Comparison of ENCODE assay signal across 8 mouse cellular contexts in genomic region chr2:25545996-25546810, GRCm38 (mm10). TPM values are rescaled to one million over a fixed set of nuclear protein-coding genes. Genes with fewer than 3 reads are reported as not detected.
DNase-seq lines count a peak whose midpoint lies in the region; ATAC-seq and TF ChIP-seq lines count a peak whose summit lies in the region.

No protein-coding gene starts in this region.

- no peak for TF ChIP-seq CTCF in thymus, adult 2 months (IDR thresholded peaks at IDR 0.05; ENCODE audit: borderline replicate concordance, control insufficient read depth, extremely low read depth, insufficient read depth, low read length, poor library complexity)
- 0 out of 2 replicates have a peak, but pooled peaks have one; percentile 7 for TF ChIP-seq CTCF in lung, postnatal 0 days (IDR thresholded peaks at IDR 0.05)
- no peak for TF ChIP-seq CTCF in stomach, postnatal 0 days (IDR thresholded peaks at IDR 0.05; ENCODE audit: low read depth)

- H3K4me1 ChIP-seq in thymus, adult 2 months (replicated peaks; ENCODE audit: control insufficient read depth, insufficient read depth, low read length): peaks cover 59% of the 10 kb centered on the region
- peaks cover 4% of the 10 kb centered on the region for H3K4me1 ChIP-seq in heart, embryonic 16.5 days (ENCODE audit: control insufficient read depth, insufficient read depth, low read length)
- peaks cover 4% of the 10 kb centered on the region; the same call in 1 of the 2 replicates for H3K4me1 ChIP-seq in lung, postnatal 0 days (ENCODE audit: insufficient read depth, low read depth, low read length)
- no peaks in the 10 kb centered on the region for H3K4me1 ChIP-seq in stomach, postnatal 0 days (replicated peaks; ENCODE audit: control insufficient read depth, insufficient read depth)

- TF ChIP-seq POLR2A in thymus, adult 2 months (IDR thresholded peaks at IDR 0.05; ENCODE audit: control insufficient read depth, extremely low read depth, insufficient read depth, low read length, poor library complexity): no peak

- DNase-seq in cerebellum, adult 11-12 months: peak; percentile 25
- no peak for DNase-seq in cerebellum, postnatal 14 days
- peak; percentile 27 for DNase-seq in thymus, adult 2 months
- no peak for DNase-seq in thymus, postnatal 4 days
- no peak for DNase-seq in lung, postnatal 0 days (ENCODE audit: low spot score)
- no peak for DNase-seq in stomach, postnatal 0 days (ENCODE audit: low spot score)
- no peak for DNase-seq in urinary bladder, adult 2 months (ENCODE audit: low spot score)

- peak; percentile 69 for ATAC-seq in heart, embryonic 16.5 days (replicated peaks; ENCODE audit: extremely low read depth, insufficient read depth, low FRiP score)
- ATAC-seq in lung, postnatal 0 days: peak; percentile 79
- ATAC-seq in stomach, postnatal 0 days (ENCODE audit: low FRiP score, low TSS enrichment): peak; percentile 64

- peak overlapping the region; percentile 68 for H3K4me3 ChIP-seq in thymus, adult 2 months (ENCODE audit: control insufficient read depth, insufficient read depth, low read length)
- peak overlapping the region; percentile 82 for H3K4me3 ChIP-seq in heart, embryonic 16.5 days (ENCODE audit: low read length)
- H3K4me3 ChIP-seq in lung, postnatal 0 days (ENCODE audit: low read depth, low read length): peak overlapping the region; percentile 72
- peak overlapping the region; percentile 76 for H3K4me3 ChIP-seq in stomach, postnatal 0 days (ENCODE audit: low read depth, low read length)

- peak overlapping the region; percentile 90 for H3K9ac ChIP-seq in heart, embryonic 16.5 days (ENCODE audit: low read length)
- peak overlapping the region; percentile 62 for H3K9ac ChIP-seq in lung, postnatal 0 days (replicated peaks; ENCODE audit: low read depth)
- peak overlapping the region; percentile 80 for H3K9ac ChIP-seq in stomach, postnatal 0 days (ENCODE audit: low read length)

- 8% methylated on average over 43 of the region's 43 CpGs for WGBS in thymus, adult 2 months
- 7% methylated on average over 41 of the region's 43 CpGs for WGBS in heart, embryonic 16.5 days
- 9% methylated on average over 21 of the region's 43 CpGs for WGBS in lung, postnatal 0 days
- WGBS in stomach, postnatal 0 days: 5% methylated on average over 40 of the region's 43 CpGs

- H3K4me2 ChIP-seq in heart, embryonic 16.5 days (ENCODE audit: low read depth, low read length): peak overlapping the region; percentile 67
- peak overlapping the region; percentile 75 for H3K4me2 ChIP-seq in lung, postnatal 0 days (replicated peaks; ENCODE audit: low read depth, low read length)
- peak overlapping the region; percentile 79 for H3K4me2 ChIP-seq in stomach, postnatal 0 days (replicated peaks; ENCODE audit: low read depth)

- H3K27ac ChIP-seq in thymus, adult 2 months (ENCODE audit: control insufficient read depth, insufficient read depth, low read length): peak overlapping the region; percentile 68
- peak overlapping the region; percentile 77 for H3K27ac ChIP-seq in heart, embryonic 16.5 days (ENCODE audit: low read length)
- peak overlapping the region; percentile 83 for H3K27ac ChIP-seq in lung, postnatal 0 days (ENCODE audit: low read length)
- peak overlapping the region; percentile 61 for H3K27ac ChIP-seq in stomach, postnatal 0 days (replicated peaks)

- no peaks in the 10 kb centered on the region for H3K36me3 ChIP-seq in thymus, adult 2 months (ENCODE audit: control insufficient read depth, insufficient read depth, low read length)
- no peaks in the 10 kb centered on the region for H3K36me3 ChIP-seq in heart, embryonic 16.5 days (ENCODE audit: control insufficient read depth, insufficient read depth)
- no peaks in the 10 kb centered on the region for H3K36me3 ChIP-seq in lung, postnatal 0 days (ENCODE audit: insufficient read depth, low read length)
- H3K36me3 ChIP-seq in stomach, postnatal 0 days (ENCODE audit: control insufficient read depth, insufficient read depth, low read length): no peaks in the 10 kb centered on the region

- no peaks in the 10 kb centered on the region for H3K9me3 ChIP-seq in heart, embryonic 16.5 days (replicated peaks; ENCODE audit: control insufficient read depth, low read length)
- H3K9me3 ChIP-seq in lung, postnatal 0 days (ENCODE audit: low read length): no peaks in the 10 kb centered on the region
- H3K9me3 ChIP-seq in stomach, postnatal 0 days (ENCODE audit: control insufficient read depth, low read length): no peaks in the 10 kb centered on the region

- H3K27me3 ChIP-seq in thymus, adult 2 months (ENCODE audit: control insufficient read depth, insufficient read depth, low read length): no peaks in the 10 kb centered on the region
- H3K27me3 ChIP-seq in heart, embryonic 16.5 days (ENCODE audit: control insufficient read depth, insufficient read depth, low read length): no peaks in the 10 kb centered on the region
- H3K27me3 ChIP-seq in lung, postnatal 0 days (replicated peaks; ENCODE audit: insufficient read depth, low read length): no peaks in the 10 kb centered on the region
- no peaks in the 10 kb centered on the region for H3K27me3 ChIP-seq in stomach, postnatal 0 days (ENCODE audit: control insufficient read depth, insufficient read depth, low read length)

- TF ChIP-seq EP300 in lung, postnatal 0 days (IDR thresholded peaks at IDR 0.05): no peak
- TF ChIP-seq EP300 in stomach, postnatal 0 days (optimal IDR thresholded peaks at IDR 0.05): no peak

RNA-seq across cellular contexts. Expression of gene Traf2, which starts 0.5 kb away (rescaled TPM):
- 47.7 and 49.9 TPM in 2 replicates for polyA plus RNA-seq in thymus, adult 2 months (2012; rRNA removed)
- polyA plus RNA-seq in heart, embryonic 16.5 days (2015; fragmentation: Nextera tagmentation; extraction: Ambion mirVana): 27.0 and 27.3 TPM in 2 replicates
- polyA plus RNA-seq in lung, postnatal 0 days (2015; fragmentation: Nextera tagmentation; extraction: Ambion mirVana): 20.7 and 21.0 TPM in 2 replicates
- polyA plus RNA-seq in stomach, postnatal 0 days (2015; fragmentation: Nextera tagmentation; extraction: Ambion mirVana): 15.9 and 16.0 TPM in 2 replicates
- polyA plus RNA-seq in urinary bladder, adult 2 months (2012; rRNA removed): 15.5 and 15.7 TPM in 2 replicates

RNA-seq across cellular contexts. Expression of gene Edf1, which starts 11.4 kb away (rescaled TPM):
- 142 and 152 TPM in 2 replicates for polyA plus RNA-seq in thymus, adult 2 months (2012; rRNA removed)
- 288 and 303 TPM in 2 replicates for polyA plus RNA-seq in heart, embryonic 16.5 days (2015; fragmentation: Nextera tagmentation; extraction: Ambion mirVana)
- polyA plus RNA-seq in lung, postnatal 0 days (2015; fragmentation: Nextera tagmentation; extraction: Ambion mirVana): 297 and 329 TPM in 2 replicates
- polyA plus RNA-seq in stomach, postnatal 0 days (2015; fragmentation: Nextera tagmentation; extraction: Ambion mirVana): 351 and 372 TPM in 2 replicates
- polyA plus RNA-seq in urinary bladder, adult 2 months (2012; rRNA removed): 222 and 224 TPM in 2 replicates

RNA-seq across cellular contexts. Expression of gene Mamdc4, which starts 28.4 kb away (rescaled TPM):
- polyA plus RNA-seq in thymus, adult 2 months (2012; rRNA removed): 18.9 and 25.8 TPM in 2 replicates
- polyA plus RNA-seq in heart, embryonic 16.5 days (2015; fragmentation: Nextera tagmentation; extraction: Ambion mirVana): 2.7 and 19.0 TPM in 2 replicates
- 0.31 and 1.2 TPM in 2 replicates for polyA plus RNA-seq in lung, postnatal 0 days (2015; fragmentation: Nextera tagmentation; extraction: Ambion mirVana)
- polyA plus RNA-seq in stomach, postnatal 0 days (2015; fragmentation: Nextera tagmentation; extraction: Ambion mirVana): 0.34 and 0.55 TPM in 2 replicates
- polyA plus RNA-seq in urinary bladder, adult 2 months (2012; rRNA removed): 1.3 and 1.4 TPM in 2 replicates

RNA-seq across cellular contexts. Expression of gene Phpt1, which starts 28.8 kb away (rescaled TPM):
- 73.6 and 94.7 TPM in 2 replicates for polyA plus RNA-seq in thymus, adult 2 months (2012; rRNA removed)
- polyA plus RNA-seq in heart, embryonic 16.5 days (2015; fragmentation: Nextera tagmentation; extraction: Ambion mirVana): 180 and 190 TPM in 2 replicates
- 97.7 and 103 TPM in 2 replicates for polyA plus RNA-seq in lung, postnatal 0 days (2015; fragmentation: Nextera tagmentation; extraction: Ambion mirVana)
- polyA plus RNA-seq in stomach, postnatal 0 days (2015; fragmentation: Nextera tagmentation; extraction: Ambion mirVana): 87.0 and 87.5 TPM in 2 replicates
- polyA plus RNA-seq in urinary bladder, adult 2 months (2012; rRNA removed): 64.2 and 75.6 TPM in 2 replicates

RNA-seq across cellular contexts. Expression of gene Ajm1, which starts 35.4 kb away (rescaled TPM):
- polyA plus RNA-seq in thymus, adult 2 months (2012; rRNA removed): 7.0 and 7.4 TPM in 2 replicates
- 0.05 and 0.10 TPM in 2 replicates for polyA plus RNA-seq in heart, embryonic 16.5 days (2015; fragmentation: Nextera tagmentation; extraction: Ambion mirVana)
- polyA plus RNA-seq in lung, postnatal 0 days (2015; fragmentation: Nextera tagmentation; extraction: Ambion mirVana): 0.07 TPM in 1 of 2 replicates, not detected in the other
- 0.29 and 0.52 TPM in 2 replicates for polyA plus RNA-seq in stomach, postnatal 0 days (2015; fragmentation: Nextera tagmentation; extraction: Ambion mirVana)
- polyA plus RNA-seq in urinary bladder, adult 2 months (2012; rRNA removed): 0.47 and 0.57 TPM in 2 replicates

Comparison
In these comparisons a context has a peak if more than half of its experiments do, and no peak if none do; other contexts are left out.
1. DNase-seq: peak in cerebellum, adult 11-12 months (single experiment) and thymus, adult 2 months (single experiment); none in cerebellum, postnatal 14 days (0 of 2), thymus, postnatal 4 days (single experiment), lung, postnatal 0 days (single experiment), stomach, postnatal 0 days (single experiment) and urinary bladder, adult 2 months (single experiment).
2. Peak in every context shown above with its lines, with median percentiles within 50 percentile points of each other: H3K27ac ChIP-seq, H3K4me3 ChIP-seq, ATAC-seq, H3K4me2 ChIP-seq and H3K9ac ChIP-seq.